In the genomic region with DNA sequence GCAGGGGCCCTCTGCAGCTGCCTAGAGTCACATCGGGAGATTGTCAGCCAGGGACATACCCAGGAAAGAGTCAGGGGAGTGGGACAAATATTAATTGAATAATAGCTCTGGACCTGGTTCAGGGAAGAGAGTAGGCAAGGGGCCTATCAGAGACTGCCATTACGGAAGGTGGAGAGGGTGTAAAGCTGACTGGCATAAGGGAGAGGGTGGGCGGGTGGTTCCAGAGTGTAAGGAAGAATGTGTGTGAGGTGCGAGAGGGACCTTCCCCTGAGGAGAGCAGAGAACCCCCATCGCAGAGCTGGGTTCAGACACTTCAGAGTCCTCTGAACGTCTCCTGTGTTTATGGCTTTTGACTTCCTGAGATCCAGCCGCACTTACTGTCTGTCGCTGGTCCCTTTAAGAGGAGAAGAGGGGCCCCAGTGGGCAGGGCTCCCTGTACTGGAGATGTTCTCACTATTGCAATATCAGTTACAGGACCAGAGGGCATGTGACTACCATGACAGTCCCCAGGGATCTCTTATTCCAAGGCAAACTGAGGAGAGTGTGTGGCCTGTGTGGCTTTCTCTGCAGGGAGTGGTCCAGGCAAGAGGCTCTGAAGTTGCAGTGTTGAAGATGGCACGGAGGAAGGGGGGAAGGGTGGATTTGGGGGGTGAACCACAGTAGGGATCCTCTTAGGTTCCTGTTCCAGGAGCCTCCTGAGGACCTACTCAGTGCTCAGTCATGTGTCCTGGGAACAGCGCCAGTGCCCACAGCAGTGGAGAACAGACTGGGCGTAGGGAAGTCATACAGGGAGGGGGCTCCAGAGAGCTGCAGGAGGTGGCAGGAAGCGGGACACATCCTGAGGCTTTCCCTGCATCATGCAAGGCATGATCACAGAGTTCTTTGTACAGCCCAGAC, we compare ENCODE assay signal across 1 mouse cellular context.
TF ChIP-seq lines count a peak whose summit lies in the region.

No protein-coding gene starts in this region.

TF ChIP-seq in ES-E14, 5 proteins besides CTCF, POLR2A, EP300 and RAD21:
- TF ChIP-seq HCFC1 (IDR thresholded peaks at IDR 0.05; ENCODE audit: borderline replicate concordance, insufficient read depth, low read length) (no peak), CHD2 (IDR thresholded peaks at IDR 0.05; ENCODE audit: low read depth, low read length) (no peak), ZC3H11A (IDR thresholded peaks at IDR 0.05; ENCODE audit: borderline replicate concordance, low read depth, low read length) (no peak)
TF ChIP-seq in ES-E14: peak in this region for 0.
